In genomic region chr8:46946181-46946580, GRCm38 (mm10) we compare ENCODE assay signal across 10 mouse cellular contexts. TPM values are rescaled to one million over a fixed set of nuclear protein-coding genes. Genes with fewer than 3 reads are reported as not detected.
DNase-seq lines count a peak whose midpoint lies in the region; ATAC-seq and TF ChIP-seq lines count a peak whose summit lies in the region.
"Had no signal": no experiment of that assay in that cellular context is flagged by ENCODE, and none has a peak within 500 bp of the region (broad histone marks: within the 10 kb centered on the region; RNA-seq: fewer than 3 reads in every experiment).

No protein-coding gene starts in this region.

- 0 out of 4 replicates have a peak, but pooled peaks cover 0 to 2% of the 10 kb centered on the region in 2 experiments for H3K27me3 ChIP-seq in MEL (ENCODE audit: control insufficient read depth in 1 of 2, insufficient read depth in 2 of 2, low read length in 2 of 2)
- H3K27me3 ChIP-seq in liver, postnatal 0 days (ENCODE audit: insufficient read depth, low read length): no peaks in the 10 kb centered on the region
- no peaks in the 10 kb centered on the region for H3K27me3 ChIP-seq in stomach, postnatal 0 days (ENCODE audit: control insufficient read depth, insufficient read depth, low read length)

- WGBS in liver, postnatal 0 days (ENCODE audit: insufficient replicate concordance): 67% methylated on average over 5 of the region's 5 CpGs
- 77% methylated on average over 5 of the region's 5 CpGs for WGBS in stomach, postnatal 0 days

- no peak overlapping the region for H3K4me2 ChIP-seq in liver, postnatal 0 days (ENCODE audit: low read depth, low read length)
- no peak overlapping the region for H3K4me2 ChIP-seq in stomach, postnatal 0 days (replicated peaks; ENCODE audit: low read depth)

- H3K27ac ChIP-seq in layer of hippocampus, adult 2 months: no peak overlapping the region
- H3K27ac ChIP-seq in MEL (ENCODE audit: control insufficient read depth, low read depth, low read length): no peak overlapping the region
- no peak overlapping the region for H3K27ac ChIP-seq in liver, postnatal 0 days (ENCODE audit: low read depth)
- no peak overlapping the region for H3K27ac ChIP-seq in stomach, postnatal 0 days (replicated peaks)

- H3K4me3 ChIP-seq in layer of hippocampus, adult 2 months: no peak overlapping the region
- H3K4me3 ChIP-seq in MEL (ENCODE audit: control insufficient read depth in 1 of 2, insufficient read depth in 1 of 2, low read depth in 2 of 2, low read length in 2 of 2): no peak overlapping the region
- no peak overlapping the region for H3K4me3 ChIP-seq in liver, postnatal 0 days (ENCODE audit: low read depth, low read length)
- no peak overlapping the region for H3K4me3 ChIP-seq in stomach, postnatal 0 days (ENCODE audit: low read depth, low read length)

- ATAC-seq in liver, postnatal 0 days: no peak
- ATAC-seq in stomach, postnatal 0 days (ENCODE audit: low FRiP score, low TSS enrichment): no peak

- peak; percentile 39 for TF ChIP-seq RAD21 in MEL (IDR thresholded peaks at IDR 0.05; ENCODE audit: low read depth, low read length)

- TF ChIP-seq CTCF in layer of hippocampus, adult 2 months (conservative IDR thresholded peaks at IDR 0.05): peak; percentile 67
- peak; percentile 40 to 60 (median 59) for TF ChIP-seq CTCF in MEL (IDR thresholded peaks at IDR 0.05 in 2 of 3, conservative IDR thresholded peaks at IDR 0.05 in 1 of 3; ENCODE audit: control insufficient read depth in 1 of 3, insufficient read depth in 1 of 3, low read depth in 2 of 3, low read length in 3 of 3, poor library complexity in 1 of 3, severe bottlenecking in 1 of 3)
- peak; percentile 59 for TF ChIP-seq CTCF in liver, postnatal 0 days (IDR thresholded peaks at IDR 0.05; ENCODE audit: low read depth)
- TF ChIP-seq CTCF in stomach, postnatal 0 days (IDR thresholded peaks at IDR 0.05; ENCODE audit: low read depth): peak; percentile 62

- no peaks in the 10 kb centered on the region for H3K9me3 ChIP-seq in MEL (replicated peaks; ENCODE audit: insufficient read depth, low read length)
- H3K9me3 ChIP-seq in liver, postnatal 0 days (ENCODE audit: low read length): no peaks in the 10 kb centered on the region
- no peaks in the 10 kb centered on the region for H3K9me3 ChIP-seq in stomach, postnatal 0 days (ENCODE audit: control insufficient read depth, low read length)

- no peak for TF ChIP-seq POLR2A in MEL (IDR thresholded peaks at IDR 0.05; ENCODE audit: control insufficient read depth in 1 of 2, insufficient read depth in 1 of 2, low read depth in 1 of 2, low read length in 2 of 2, poor library complexity in 1 of 2)

- H3K79me2 ChIP-seq in MEL (ENCODE audit: control insufficient read depth, insufficient read depth, low read length, poor library complexity): no peaks in the 10 kb centered on the region

- no peaks in the 10 kb centered on the region for H3K36me3 ChIP-seq in MEL (ENCODE audit: control insufficient read depth in 1 of 2, insufficient read depth in 2 of 2, low read length in 2 of 2)
- no peaks in the 10 kb centered on the region for H3K36me3 ChIP-seq in liver, postnatal 0 days (replicated peaks; ENCODE audit: insufficient read depth, low read length)
- H3K36me3 ChIP-seq in stomach, postnatal 0 days (ENCODE audit: control insufficient read depth, insufficient read depth, low read length): no peaks in the 10 kb centered on the region

- DNase-seq in layer of hippocampus, adult 2 months (ENCODE audit: low spot score in 2 of 2): no peak
- DNase-seq in layer of hippocampus, postnatal 14 days (ENCODE audit: low spot score in 2 of 2): no peak
- DNase-seq in MEL (ENCODE audit: low read depth, low spot score): peak; percentile 39
- DNase-seq in liver, postnatal 0 days: peak; percentile 43
- peak; percentile 38 for DNase-seq in stomach, postnatal 0 days (ENCODE audit: low spot score)
- DNase-seq in retina, postnatal 1 day: no peak
- no peak for DNase-seq in frontal cortex, postnatal 25 days (ENCODE audit: low spot score in 2 of 2)
- DNase-seq in right cerebral cortex, postnatal 14 days: no peak
- DNase-seq: heart, postnatal 10 days; left cerebral cortex, postnatal 4 days had no signal

- H3K4me1 ChIP-seq in MEL (ENCODE audit: control insufficient read depth in 1 of 2, insufficient read depth in 2 of 2, low read length in 2 of 2): no peaks in the 10 kb centered on the region
- no peaks in the 10 kb centered on the region for H3K4me1 ChIP-seq in liver, postnatal 0 days (ENCODE audit: insufficient read depth)
- H3K4me1 ChIP-seq in stomach, postnatal 0 days (replicated peaks; ENCODE audit: control insufficient read depth, insufficient read depth): no peaks in the 10 kb centered on the region

- TF ChIP-seq EP300 in MEL (IDR thresholded peaks at IDR 0.05; ENCODE audit: low read depth in 1 of 2, low read length in 2 of 2): no peak
- no peak for TF ChIP-seq EP300 in liver, postnatal 0 days (IDR thresholded peaks at IDR 0.05; ENCODE audit: low read depth)
- no peak for TF ChIP-seq EP300 in stomach, postnatal 0 days (optimal IDR thresholded peaks at IDR 0.05)

- H3K9ac ChIP-seq in MEL (ENCODE audit: control insufficient read depth, low read depth, low read length, poor library complexity, severe bottlenecking): no peak overlapping the region
- no peak overlapping the region for H3K9ac ChIP-seq in liver, postnatal 0 days (replicated peaks)
- H3K9ac ChIP-seq in stomach, postnatal 0 days (ENCODE audit: low read length): no peak overlapping the region

TF ChIP-seq in MEL, 35 proteins besides CTCF, POLR2A, EP300 and RAD21:
- peak; percentile 35; the same call in 1 of the 2 replicates for TF ChIP-seq ZC3H11A (IDR thresholded peaks at IDR 0.05; ENCODE audit: low read depth, low read length)
- no peak for TF ChIP-seq SIN3A (IDR thresholded peaks at IDR 0.05; ENCODE audit: low read length)
- no peak for TF ChIP-seq E2F4 (IDR thresholded peaks at IDR 0.05; ENCODE audit: borderline replicate concordance, low read depth, low read length)
- no peak for TF ChIP-seq MAFK (IDR thresholded peaks at IDR 0.05; ENCODE audit: borderline replicate concordance, low read depth, low read length)
- peak; percentile 75 for TF ChIP-seq SMC3 (IDR thresholded peaks at IDR 0.05; ENCODE audit: low read depth, low read length)
- TF ChIP-seq MAZ (IDR thresholded peaks at IDR 0.05; ENCODE audit: low read depth, low read length): no peak
- no peak for TF ChIP-seq ZNF384 (IDR thresholded peaks at IDR 0.05; ENCODE audit: low read depth, low read length)
- no peak for TF ChIP-seq GABPA (IDR thresholded peaks at IDR 0.05; ENCODE audit: low read depth, low read length)
- no peak for TF ChIP-seq JUND (IDR thresholded peaks at IDR 0.05; ENCODE audit: low read depth, low read length)
- TF ChIP-seq TCF12 (IDR thresholded peaks at IDR 0.05; ENCODE audit: low read depth, low read length): no peak
- TF ChIP-seq HCFC1 (IDR thresholded peaks at IDR 0.05; ENCODE audit: low read depth, low read length): no peak
TF ChIP-seq in MEL: peak in this region for 2.

RNA-seq across cellular contexts. Expression of gene Enpp6, which starts 40.5 kb away (rescaled TPM):
- 1 to 10 TPM; 4.7 to 7.2 TPM for total RNA-seq in layer of hippocampus, adult 2 months (2021)
- 10 to 100 TPM; 28.9 to 29.2 TPM for total RNA-seq in layer of hippocampus, postnatal 14 days (2021)
- total RNA-seq in MEL (2012; rRNA removed): not detected in 2 replicates
- polyA plus RNA-seq in MEL (2012; ENCODE audit: insufficient read depth in 1 of 2, insufficient read length in 2 of 2, low read depth in 1 of 2, low replicate concordance in 2 of 2, missing spikeins in 1 of 2): not detected
- polyA plus RNA-seq in liver, postnatal 0 days (2015; fragmentation: Nextera tagmentation; extraction: Ambion mirVana): 0.47 and 0.60 TPM in 2 replicates
- polyA plus RNA-seq in stomach, postnatal 0 days (2015; fragmentation: Nextera tagmentation; extraction: Ambion mirVana): 0.16 and 0.40 TPM in 2 replicates

Comparison
In these comparisons a context has a peak if more than half of its experiments do, and no peak if none do; other contexts are left out.
1. DNase-seq: peak in MEL (single experiment), liver, postnatal 0 days (single experiment) and stomach, postnatal 0 days (single experiment); none in layer of hippocampus, adult 2 months (0 of 2), layer of hippocampus, postnatal 14 days (0 of 2), retina, postnatal 1 day (single experiment), frontal cortex, postnatal 25 days (0 of 2) and right cerebral cortex, postnatal 14 days (single experiment).
2. Peak in every context shown above with its lines, with median percentiles within 50 percentile points of each other: CTCF ChIP-seq.